Mouse (Mus musculus) stomach, postnatal 0 days (tissue): ENCODE data around the gene Pitpnm1. TPM values are rescaled to one million over a fixed set of nuclear protein-coding genes. Genes with fewer than 3 reads are reported as not detected.

Source experiments
- ATAC-seq: fragments of 200-750 bp; cut with Nextera tagmentation; 2 replicates; pipeline ENCODE4 v1.8.0; 2017; ENCODE audit not compliant: low FRiP score, low TSS enrichment
- DNase-seq: peaks from one replicate; pipeline ENCODE4 v3.0.0-alpha.2; 2016; ENCODE audit warnings: low spot score
- H3K27ac ChIP-seq: fragments of 300-500 bp; sonication (generic); replicated peaks from 2 replicates; pipeline ENCODE4 v1.5.1; 2014; ENCODE audit warnings: mild to moderate bottlenecking, control low read depth
- H3K27me3 ChIP-seq: fragments of 300-500 bp; sonication (generic); 2 replicates; pipeline ENCODE4 v1.6.1; 2014; ENCODE audit warnings: low read length; ENCODE audit not compliant: control insufficient read depth, insufficient read depth
- H3K36me3 ChIP-seq: fragments of 300-500 bp; sonication (generic); 2 replicates; pipeline ENCODE4 v1.6.1; 2014; ENCODE audit warnings: low read length, mixed read lengths; ENCODE audit not compliant: control insufficient read depth, insufficient read depth
- H3K4me1 ChIP-seq: fragments of 300-500 bp; sonication (generic); replicated peaks from 2 replicates; pipeline ENCODE4 v1.6.1; 2014; ENCODE audit warnings: antibody characterized with exemption; ENCODE audit not compliant: control insufficient read depth, insufficient read depth
- H3K4me2 ChIP-seq: fragments of 300-500 bp; sonication (generic); replicated peaks from 2 replicates; pipeline ENCODE4 v1.6.1; 2014; ENCODE audit warnings: low read depth, mild to moderate bottlenecking, control low read depth, moderate library complexity
- H3K4me3 ChIP-seq: fragments of 300-500 bp; sonication (generic); 2 replicates; pipeline ENCODE4 v1.5.1; 2014; ENCODE audit warnings: low read depth, low read length, control low read depth
- H3K9ac ChIP-seq: fragments of 300-500 bp; sonication (generic); 2 replicates; pipeline ENCODE4 v1.6.1; 2014; ENCODE audit warnings: mild to moderate bottlenecking, low read length, control low read depth, mixed read lengths
- H3K9me3 ChIP-seq: fragments of 300-500 bp; sonication (generic); 2 replicates; pipeline ENCODE4 v1.6.1; 2016; ENCODE audit warnings: low read length; ENCODE audit not compliant: control insufficient read depth
- CTCF ChIP-seq: IDR thresholded peaks from 2 replicates; pipeline ENCODE4 v1.5.1; 2016; ENCODE audit warnings: antibody characterized with exemption, low read depth, mild to moderate bottlenecking, moderate library complexity
- EP300 ChIP-seq: optimal IDR thresholded peaks from 2 replicates; pipeline ENCODE3; 2016; ENCODE audit warnings: antibody characterized with exemption
- WGBS: fragments of 180-500 bp; shearing (Covaris S2); extraction: QIAGEN DNeasy Blood & Tissue Kit; methylation state at CpG from one replicate; pipeline ENCODE4 v1.1.7; 2014; 5-methylcytosine and 5-hydroxymethylcytosine counted together
- polyA plus RNA-seq: library from polyadenylated mRNA; unstranded; fragments of >200 nt; fragmentation: Nextera tagmentation; extraction: Ambion mirVana; gene quantifications from 2 replicates; pipeline ENCODE4 v1.2.1, GENCODE M21; 2015

Gene Pitpnm1
- 8.3 and 11.2 TPM in 2 replicates for polyA plus RNA-seq

GRCm38 (mm10) chr19:4099837-4100717 is at the start of gene Pitpnm1:
Pitpnm1 (plus strand) TSS chr19:4099998.
- H3K36me3 ChIP-seq = no peaks in the 10 kb centered on the region
- no peaks in the 10 kb centered on the region for H3K27me3 ChIP-seq
- peak within 1 kb of the TSS; percentile 47 for H3K4me3 ChIP-seq
- peak within 1 kb of the TSS; percentile 63 for H3K9ac ChIP-seq
- WGBS = 2% methylated on average over 49 of the region's 53 CpGs
- H3K4me1 ChIP-seq = peaks cover 16% of the 10 kb centered on the region
- H3K27ac ChIP-seq = peak within 1 kb of the TSS; percentile 30
- peak; percentile 84 for DNase-seq
- H3K4me2 ChIP-seq = peak within 1 kb of the TSS; percentile 88
- no peak for ATAC-seq
- no peak for TF ChIP-seq CTCF
- no peak for TF ChIP-seq EP300
- no peaks in the 10 kb centered on the region for H3K9me3 ChIP-seq

GRCm38 (mm10) chr19:4051016-4051415 is 48.8 kb upstream of the Pitpnm1 start:
- Histone ChIP-seq H3K4me2 (no peak overlapping the region), H3K27ac (no peak overlapping the region), H3K9ac (no peak overlapping the region), H3K9me3 (no peaks in the 10 kb centered on the region), H3K4me3 (no peak overlapping the region), H3K27me3 (no peaks in the 10 kb centered on the region), H3K4me1 (no peaks in the 10 kb centered on the region), H3K36me3 (no peaks in the 10 kb centered on the region)
- no peak for ATAC-seq
- TF ChIP-seq EP300 = no peak
- peak; percentile 42 for TF ChIP-seq CTCF
- no peak for DNase-seq
- WGBS = 93% methylated on average over 5 of the region's 5 CpGs

GRCm38 (mm10) chr19:4051741-4052515 is 47.9 kb upstream of the Pitpnm1 start:
- 53% methylated on average over 10 of the region's 10 CpGs for WGBS
- no peaks in the 10 kb centered on the region for H3K27me3 ChIP-seq
- no peaks in the 10 kb centered on the region for H3K9me3 ChIP-seq
- no peak for TF ChIP-seq EP300
- peak; percentile 89 for TF ChIP-seq CTCF
- H3K4me1 ChIP-seq = no peaks in the 10 kb centered on the region
- no peak overlapping the region for H3K4me3 ChIP-seq
- DNase-seq = peak; percentile 66
- no peak overlapping the region for H3K27ac ChIP-seq
- no peak overlapping the region for H3K9ac ChIP-seq
- H3K36me3 ChIP-seq = no peaks in the 10 kb centered on the region
- H3K4me2 ChIP-seq = no peak overlapping the region
- ATAC-seq = no peak

- H3K4me1 ChIP-seq = no peaks in the 10 kb centered on the region
- no peak for TF ChIP-seq CTCF
- no peak for TF ChIP-seq EP300
- H3K9me3 ChIP-seq = no peaks in the 10 kb centered on the region
- ATAC-seq = no peak
- no peak overlapping the region for H3K9ac ChIP-seq
- H3K27ac ChIP-seq = no peak overlapping the region
- no peak overlapping the region for H3K4me2 ChIP-seq
- DNase-seq = no peak
- no peaks in the 10 kb centered on the region for H3K27me3 ChIP-seq
- no peak overlapping the region for H3K4me3 ChIP-seq
- H3K36me3 ChIP-seq = no peaks in the 10 kb centered on the region
- 73% methylated on average over 5 of the region's 5 CpGs for WGBS
Measured at GRCm38 (mm10) chr19:4052516-4053030, 47.2 kb upstream of the Pitpnm1 start.

GRCm38 (mm10) chr19:4054613-4055012 is 45.2 kb upstream of the Pitpnm1 start:
- no peak overlapping the region for H3K9ac ChIP-seq
- H3K4me1 ChIP-seq = no peaks in the 10 kb centered on the region
- H3K4me3 ChIP-seq = no peak overlapping the region
- no peaks in the 10 kb centered on the region for H3K27me3 ChIP-seq
- no peak overlapping the region for H3K4me2 ChIP-seq
- ATAC-seq = no peak
- H3K27ac ChIP-seq = no peak overlapping the region
- no peaks in the 10 kb centered on the region for H3K9me3 ChIP-seq
- no peak for DNase-seq
- no peaks in the 10 kb centered on the region for H3K36me3 ChIP-seq
- 81% methylated on average over 5 of the region's 5 CpGs for WGBS
- TF ChIP-seq CTCF = no peak
- TF ChIP-seq EP300 = no peak
